ENCODE assay signal across 19 mouse cellular contexts in genomic region chr1:71874037-71874436, GRCm38 (mm10).
A peak's percentile ranks its signal among the peaks of the same experiment; 100 is the strongest.
DNase-seq lines count a peak whose midpoint lies in the region; ATAC-seq and TF ChIP-seq lines count a peak whose summit lies in the region.
"Had no signal": no experiment of that assay in that cellular context is flagged by ENCODE, and none has a peak within 500 bp of the region (broad histone marks: within the 10 kb centered on the region; RNA-seq: fewer than 3 reads in every experiment).

No protein-coding gene starts in this region.

- H3K4me2 ChIP-seq in liver, postnatal 0 days (ENCODE audit: low read depth, low read length), result no peak overlapping the region
- no peak overlapping the region for H3K4me2 ChIP-seq in liver, embryonic 11.5 days

- H3K4me1 ChIP-seq in liver, adult 2 months (ENCODE audit: control insufficient read depth, insufficient read depth, low read length), result no peaks in the 10 kb centered on the region
- no peaks in the 10 kb centered on the region for H3K4me1 ChIP-seq in liver, postnatal 0 days (ENCODE audit: insufficient read depth)
- no peaks in the 10 kb centered on the region for H3K4me1 ChIP-seq in liver, embryonic 11.5 days (replicated peaks; ENCODE audit: control insufficient read depth, insufficient read depth, low read length)

- no peak overlapping the region for H3K9ac ChIP-seq in liver, adult 2 months (ENCODE audit: low read depth, low read length)
- H3K9ac ChIP-seq in liver, postnatal 0 days (replicated peaks), result no peak overlapping the region
- no peak overlapping the region for H3K9ac ChIP-seq in liver, embryonic 11.5 days (ENCODE audit: low read depth, low read length)

- DNase-seq in liver, adult 2 months (ENCODE audit: extremely low read depth, low read depth, low spot score), result peak; percentile 78
- DNase-seq in liver, result no peak
- DNase-seq in liver, postnatal 0 days, result no peak
- no peak for DNase-seq in liver, embryonic 11.5 days (ENCODE audit: low spot score)
- DNase-seq: adrenal gland, adult 2 months; adrenal gland, adult 8-10 months; adrenal gland, postnatal 10 days; adrenal gland, postnatal 14 days; adrenal gland, postnatal 25 days; adrenal gland, postnatal 36 days; B cell, adult 2 months; cerebellum, adult 11 months; cerebellum, adult 11-12 months; cerebellum, adult 18-20 months had no signal

- no peaks in the 10 kb centered on the region for H3K36me3 ChIP-seq in liver, adult 2 months (ENCODE audit: control insufficient read depth, insufficient read depth, low read length)
- no peaks in the 10 kb centered on the region for H3K36me3 ChIP-seq in liver, postnatal 0 days (replicated peaks; ENCODE audit: insufficient read depth, low read length)
- no peaks in the 10 kb centered on the region for H3K36me3 ChIP-seq in liver, embryonic 11.5 days (ENCODE audit: control insufficient read depth, insufficient read depth, low read length)
- H3K36me3 ChIP-seq: G1E had no signal

- ATAC-seq in liver, postnatal 0 days, result peak; percentile 58; the same call in 1 of the 2 replicates
- no peak for ATAC-seq in liver, embryonic 11.5 days (replicated peaks; ENCODE audit: low FRiP score)
- ATAC-seq: activated CD4-positive, CD25-positive, alpha-beta regulatory T cell, adult 4 months; CD4-positive, CD25-positive, alpha-beta regulatory T cell, adult 4 months; Patski had no signal

- no peak for TF ChIP-seq EP300 in liver, postnatal 0 days (IDR thresholded peaks at IDR 0.05; ENCODE audit: low read depth)

- no peaks in the 10 kb centered on the region for H3K9me3 ChIP-seq in liver, postnatal 0 days (ENCODE audit: low read length)
- H3K9me3 ChIP-seq in liver, embryonic 11.5 days (ENCODE audit: control insufficient read depth, low read length), result no peaks in the 10 kb centered on the region
- H3K9me3 ChIP-seq: G1E had no signal

- H3K27me3 ChIP-seq in liver, adult 2 months (ENCODE audit: control insufficient read depth, insufficient read depth, low read length), result no peaks in the 10 kb centered on the region
- no peaks in the 10 kb centered on the region for H3K27me3 ChIP-seq in liver, postnatal 0 days (ENCODE audit: insufficient read depth, low read length)
- H3K27me3 ChIP-seq in liver, embryonic 11.5 days (replicated peaks; ENCODE audit: control insufficient read depth, insufficient read depth, low read length), result no peaks in the 10 kb centered on the region
- H3K27me3 ChIP-seq: CH12.LX, Patski had no signal

- no peaks in the 10 kb centered on the region for H3K79me2 ChIP-seq in liver, adult 2 months (ENCODE audit: control insufficient read depth, insufficient read depth, low read length)

- WGBS in liver, adult 2 months, result 59% methylated on average over 2 of the region's 2 CpGs
- 64% methylated on average over 2 of the region's 2 CpGs for WGBS in liver, postnatal 0 days (ENCODE audit: insufficient replicate concordance)
- 80% methylated on average over 2 of the region's 2 CpGs for WGBS in liver, embryonic 11.5 days

- H3K4me3 ChIP-seq in liver, adult 2 months (ENCODE audit: insufficient read depth, low read depth, low read length), result no peak overlapping the region
- H3K4me3 ChIP-seq in liver, postnatal 0 days (ENCODE audit: low read depth, low read length), result no peak overlapping the region
- H3K4me3 ChIP-seq in liver, embryonic 11.5 days (ENCODE audit: low read depth, low read length), result no peak overlapping the region

- no peak for TF ChIP-seq POLR2A in liver, adult 2 months (IDR thresholded peaks at IDR 0.05; ENCODE audit: extremely low read depth, insufficient read depth, low read length)

- H3K27ac ChIP-seq in liver, adult 2 months (replicated peaks; ENCODE audit: insufficient read depth, low read depth, low read length), result no peak overlapping the region
- H3K27ac ChIP-seq in liver, postnatal 0 days (ENCODE audit: low read depth), result no peak overlapping the region
- H3K27ac ChIP-seq in liver, embryonic 11.5 days (ENCODE audit: low read depth, low read length), result no peak overlapping the region

- TF ChIP-seq CTCF in liver, adult 2 months (IDR thresholded peaks at IDR 0.05; ENCODE audit: low read depth, low read length), result no peak
- TF ChIP-seq CTCF in liver, postnatal 0 days (IDR thresholded peaks at IDR 0.05; ENCODE audit: low read depth), result no peak
